Mouse (Mus musculus) brown adipose tissue, adult 24 weeks (tissue): ENCODE results near the gene Dgkh. TPM values are rescaled to one million over a fixed set of nuclear protein-coding genes. Genes with fewer than 3 reads are reported as not detected.
A peak's percentile ranks its signal among the peaks of the same experiment; 100 is the strongest.
"Not testable (repeated sequence)": the region's sequence is repeated elsewhere in the genome, so short reads cannot be mapped to it uniquely, and the experiment has no call there.

Experiments used
- H3K27ac ChIP-seq: fragments of 200-500 bp; replicated peaks from 2 replicates; pipeline ENCODE4 v1.5.1; 2012; ENCODE audit warnings: low read depth, mild to moderate bottlenecking, low read length
- H3K4me1 ChIP-seq: fragments of 200-500 bp; 2 replicates; pipeline ENCODE4 v1.6.1; 2012; ENCODE audit warnings: low read length, mixed read lengths; ENCODE audit not compliant: control insufficient read depth, insufficient read depth, insufficient read length
- H3K4me3 ChIP-seq: fragments of 200-500 bp; 2 replicates; pipeline ENCODE4 v1.5.1; 2012; ENCODE audit warnings: low read depth, mild to moderate bottlenecking, low read length, moderate library complexity; ENCODE audit not compliant: insufficient read depth
- polyA plus RNA-seq: library from polyadenylated mRNA; stranded (reverse); fragments of >200 nt; gene quantifications from 2 replicates; pipeline ENCODE4 v1.2.4, GENCODE M21; 2012; ENCODE audit not compliant: missing spikeins, insufficient read depth, insufficient read length

Dgkh gene
- polyA plus RNA-seq, 1 experiment: 1.2 TPM

DNA sequence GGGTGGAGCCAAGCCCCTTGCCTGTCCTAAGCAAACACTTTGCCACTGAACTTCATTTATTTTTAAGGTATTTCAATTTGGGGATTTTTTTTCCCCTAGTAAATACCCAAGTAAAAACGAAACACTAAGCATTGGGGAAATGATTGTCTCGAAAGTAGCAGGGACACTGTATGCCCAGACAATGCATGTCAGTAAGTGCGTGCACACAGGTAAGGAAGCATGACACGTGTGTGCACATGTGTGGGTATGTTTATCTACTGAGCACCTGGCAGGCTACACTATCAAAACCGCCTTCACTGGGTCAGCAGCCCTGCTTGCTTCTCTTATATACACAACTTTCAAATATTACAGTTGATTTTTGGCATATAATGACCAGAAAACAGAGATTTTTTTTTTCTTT lies 164.2 kb downstream of the Dgkh start:
- Histone ChIP-seq H3K27ac (no peak overlapping the region), H3K4me1 (no peaks in the 10 kb centered on the region), H3K4me3 (no peak overlapping the region)

DNA sequence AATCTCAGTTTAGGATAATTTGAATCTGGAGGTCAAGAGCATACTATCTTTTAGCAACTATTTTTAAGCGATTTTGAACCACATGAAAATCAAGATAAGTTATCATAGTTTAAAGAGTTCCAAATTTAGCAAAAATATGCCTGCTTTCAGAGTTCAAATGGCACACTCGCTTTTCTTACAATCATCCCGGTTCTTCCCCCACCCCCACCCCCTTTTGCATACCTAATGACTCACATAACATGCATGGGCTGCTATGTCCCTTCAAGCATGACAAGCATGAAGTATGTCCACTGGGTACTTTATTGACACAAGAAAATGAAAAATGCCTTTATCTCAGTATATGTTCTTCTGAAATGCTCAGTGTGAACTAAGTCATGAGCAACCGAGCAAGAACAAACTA lies 166.1 kb downstream of the Dgkh start:
- no peaks in the 10 kb centered on the region for H3K4me1 ChIP-seq
- H3K27ac ChIP-seq: no peak overlapping the region
- H3K4me3 ChIP-seq: no peak overlapping the region

DNA sequence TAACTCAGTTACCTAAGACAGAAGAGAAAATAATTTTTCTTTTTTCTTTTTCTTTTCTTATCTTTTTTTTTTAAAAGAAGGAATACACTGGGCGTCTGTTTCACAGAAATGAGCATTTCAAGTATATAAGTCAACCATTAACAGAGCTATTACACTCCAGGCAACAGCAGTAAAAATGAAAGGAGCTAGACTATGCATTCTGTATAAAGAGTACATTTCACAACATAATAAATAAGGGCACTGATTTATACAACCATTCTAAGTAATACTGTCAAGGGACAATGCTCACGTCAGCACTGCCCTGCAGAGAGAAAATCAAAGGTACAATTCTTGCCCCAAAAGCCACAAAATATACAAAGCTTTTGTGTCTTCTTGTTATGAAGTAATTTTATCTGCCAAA lies 168.3 kb downstream of the Dgkh start:
- Histone ChIP-seq H3K27ac (no peak overlapping the region), H3K4me3 (no peak overlapping the region), H3K4me1 (no peaks in the 10 kb centered on the region)

DNA sequence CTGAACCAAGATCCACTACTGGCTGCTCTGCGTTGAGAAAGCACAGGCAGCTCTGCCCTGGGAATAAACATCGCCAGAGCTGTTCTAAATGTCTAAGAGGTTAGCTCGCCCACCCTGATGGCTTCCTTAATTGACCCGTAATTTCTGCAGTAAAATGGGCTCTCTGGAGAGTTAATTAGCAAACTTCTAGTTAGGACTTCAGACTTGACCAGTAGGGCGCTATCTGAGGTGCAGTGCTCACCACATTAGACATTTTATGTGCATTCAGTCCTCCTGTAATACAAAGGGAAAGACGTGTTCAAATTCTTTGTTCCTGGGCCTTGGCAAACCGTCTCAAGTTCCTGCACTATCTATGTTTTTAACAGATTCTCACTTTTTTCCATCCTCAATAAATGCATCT lies 169.4 kb downstream of the Dgkh start:
- H3K27ac ChIP-seq: no peak overlapping the region
- H3K4me3 ChIP-seq: no peak overlapping the region
- no peaks in the 10 kb centered on the region for H3K4me1 ChIP-seq

GRCm38 (mm10) chr14:78562121-78562520 lies 170.5 kb downstream of the Dgkh start:
- no peaks in the 10 kb centered on the region for H3K4me1 ChIP-seq
- H3K27ac ChIP-seq: no peak overlapping the region
- H3K4me3 ChIP-seq: no peak overlapping the region

DNA sequence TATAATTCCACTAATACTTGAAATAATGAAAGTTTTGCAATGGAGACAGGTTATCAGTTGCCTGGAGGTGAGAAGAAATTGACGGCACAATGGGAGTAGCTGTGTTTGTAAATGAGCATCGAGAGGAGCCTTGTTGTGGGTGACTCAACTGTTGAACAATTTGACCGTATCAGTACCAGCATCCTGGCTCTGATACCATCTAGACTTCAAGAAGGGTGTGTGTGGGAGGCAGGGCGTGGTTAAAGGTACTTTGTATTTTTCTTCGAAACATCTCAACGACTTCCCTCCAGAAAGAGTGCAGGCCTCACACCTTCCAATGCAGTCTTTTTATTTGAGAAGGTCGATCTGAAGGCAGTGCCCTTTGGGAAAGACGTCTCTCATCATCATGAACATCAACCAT lies 173.5 kb downstream of the Dgkh start:
- Histone ChIP-seq H3K4me3 (no peak overlapping the region), H3K27ac (no peak overlapping the region), H3K4me1 (no peaks in the 10 kb centered on the region)

GRCm38 (mm10) chr14:78554830-78555229 lies 177.7 kb downstream of the Dgkh start:
- H3K4me3 ChIP-seq, H3K27ac ChIP-seq, H3K4me1 ChIP-seq: not testable (repeated sequence)

- Histone ChIP-seq H3K27ac (no peak overlapping the region), H3K4me3 (no peak overlapping the region), H3K4me1 (peaks cover 5% of the 10 kb centered on the region; the same call in 1 of the 2 replicates)
Observed at GRCm38 (mm10) chr14:78553661-78554060, 178.9 kb downstream of the Dgkh start.

DNA sequence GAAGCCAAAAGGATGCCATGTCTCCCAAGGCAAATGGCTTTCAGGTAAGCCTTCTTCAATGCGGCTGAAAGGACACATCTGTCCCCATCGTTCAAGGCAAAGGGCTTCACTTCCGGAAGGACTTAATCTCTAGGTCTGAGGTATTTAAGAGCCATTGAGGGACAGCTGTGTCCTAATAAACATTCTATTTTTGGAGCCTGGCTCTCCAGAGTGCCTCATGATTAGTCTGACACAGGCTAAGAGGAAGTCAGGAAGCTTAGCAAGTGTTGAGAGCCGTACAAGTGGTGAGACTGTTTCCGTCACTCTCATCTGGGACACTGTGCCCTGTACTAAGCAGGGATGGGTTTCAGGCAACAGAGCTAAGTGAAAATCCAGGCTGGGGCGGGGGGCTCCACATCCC lies 183.8 kb downstream of the Dgkh start:
- Histone ChIP-seq H3K27ac (no peak overlapping the region; the same call in 1 of the 2 replicates), H3K4me3 (no peak overlapping the region), H3K4me1 (peaks cover 8% of the 10 kb centered on the region; the same call in 1 of the 2 replicates)

DNA sequence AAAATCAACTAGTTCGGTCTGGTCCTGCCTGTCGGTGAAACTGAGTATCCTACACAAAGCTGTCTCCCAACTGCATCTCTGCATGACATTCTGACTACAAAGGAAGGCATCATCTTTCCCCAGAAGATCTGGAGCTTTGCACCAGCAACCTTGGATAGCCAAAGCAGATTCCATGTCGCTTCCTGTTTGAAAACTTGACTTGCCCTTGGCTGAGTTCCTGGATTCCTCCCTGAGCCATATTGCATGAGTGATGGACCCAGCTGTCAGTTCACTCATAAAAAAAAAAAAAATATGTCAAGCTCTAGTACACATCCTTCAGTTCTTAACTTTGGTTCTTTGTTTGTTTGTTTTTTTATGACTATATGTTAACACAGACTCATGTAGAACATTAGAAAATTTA lies 191.3 kb downstream of the Dgkh start:
- H3K4me1 ChIP-seq: peaks cover 4% of the 10 kb centered on the region; the same call in 1 of the 2 replicates
- H3K27ac ChIP-seq: no peak overlapping the region
- no peak overlapping the region for H3K4me3 ChIP-seq

GRCm38 (mm10) chr14:78539821-78540220 lies 192.8 kb downstream of the Dgkh start:
- no peak overlapping the region for H3K27ac ChIP-seq
- peaks cover 4% of the 10 kb centered on the region; the same call in 1 of the 2 replicates for H3K4me1 ChIP-seq
- no peak overlapping the region for H3K4me3 ChIP-seq

DNA sequence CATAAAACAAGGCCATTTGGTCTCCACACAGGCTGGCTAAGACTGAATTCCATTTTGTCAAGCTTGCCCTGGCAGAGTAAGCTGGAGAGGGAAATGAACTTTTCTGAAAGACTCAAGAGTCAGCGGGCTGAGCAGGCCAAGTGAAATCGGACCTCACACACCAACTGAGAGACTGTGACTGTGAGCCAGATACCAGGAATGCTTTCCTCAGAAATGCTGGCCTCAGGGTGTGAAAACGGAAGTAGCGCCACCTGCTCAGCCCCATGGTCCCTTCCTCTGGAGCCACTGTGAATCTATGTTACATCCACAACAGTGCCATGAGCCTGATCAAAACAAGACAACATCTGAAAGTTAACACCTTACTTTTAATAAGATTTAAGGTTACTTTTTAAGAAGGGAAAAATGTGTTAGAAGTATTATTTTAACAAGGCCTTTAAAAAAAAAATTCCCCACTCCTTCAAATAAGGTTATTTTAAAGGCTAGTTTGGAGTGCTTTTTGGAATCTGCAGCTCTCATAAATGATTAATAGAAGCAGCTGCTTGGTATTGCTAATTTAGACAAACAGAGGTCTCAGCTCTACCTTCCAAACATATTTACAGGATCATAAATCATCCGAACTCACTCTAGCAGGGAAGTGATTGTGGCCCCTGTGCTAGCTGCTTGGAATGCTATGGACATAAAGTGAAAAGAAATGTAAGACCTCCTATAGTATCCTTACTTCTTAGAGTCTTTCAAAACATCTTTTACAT lies 193.8 kb downstream of the Dgkh start:
- no peak overlapping the region for H3K27ac ChIP-seq
- peaks cover 4% of the 10 kb centered on the region; the same call in 1 of the 2 replicates for H3K4me1 ChIP-seq
- no peak overlapping the region for H3K4me3 ChIP-seq

- Histone ChIP-seq H3K4me3 (peak overlapping the region; percentile 69), H3K27ac (peak overlapping the region; percentile 74), H3K4me1 (peaks cover 4% of the 10 kb centered on the region; the same call in 1 of the 2 replicates)
Observed at GRCm38 (mm10) chr14:78537551-78537950, 195.0 kb downstream of the Dgkh start.

DNA sequence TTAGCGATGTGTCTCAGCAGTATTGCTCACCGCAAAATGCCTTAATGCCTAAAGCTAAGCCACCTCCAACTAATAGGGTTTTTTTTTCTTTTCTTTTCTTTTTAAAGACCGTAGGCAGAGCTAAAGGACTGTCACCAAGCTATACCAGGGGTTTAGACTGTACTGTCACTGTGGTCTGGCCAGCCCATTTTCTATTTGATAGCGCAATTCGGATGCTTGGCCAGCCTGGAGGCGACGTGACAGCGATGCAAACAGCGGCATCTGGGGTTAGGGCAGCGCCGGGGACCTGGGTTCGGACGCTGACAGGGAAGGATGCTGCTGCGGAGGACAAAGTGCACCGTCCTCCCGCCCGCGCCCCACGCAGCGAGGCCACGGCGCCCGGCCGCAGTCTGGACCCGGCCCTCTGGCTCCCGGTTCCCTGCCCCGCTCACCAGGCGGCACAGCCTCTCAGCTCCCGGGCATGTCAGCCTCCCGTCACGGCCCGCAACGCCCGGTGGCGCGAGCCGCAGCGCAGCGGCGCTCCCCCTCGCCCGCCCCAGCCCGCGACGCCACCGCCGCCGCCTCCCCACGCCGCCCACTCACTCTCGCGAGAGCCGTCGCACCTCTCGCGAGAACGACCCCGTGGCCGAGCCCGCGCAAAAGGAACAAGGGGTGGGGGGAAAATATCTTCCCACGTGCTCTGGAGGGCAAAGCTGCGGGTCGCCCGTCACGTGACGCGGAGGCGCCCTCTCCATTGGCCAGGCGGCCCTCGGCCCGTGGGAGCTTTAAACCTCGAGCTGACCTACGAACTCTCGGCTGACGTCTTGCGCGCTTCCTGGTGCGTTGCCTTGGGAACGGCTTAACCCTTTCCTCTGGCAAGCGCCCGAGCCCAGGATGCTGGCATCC lies 196.1 kb downstream of the Dgkh start, which contains the start of gene Akap11:
TSS of gene Akap11 (minus strand) at position 528 of the 885 bp plus-strand sequence.
- peaks cover 5% of the 10 kb centered on the region; the same call in 1 of the 2 replicates for H3K4me1 ChIP-seq
- peak within 1 kb of the TSS; percentile 69 for H3K4me3 ChIP-seq
- peak within 1 kb of the TSS; percentile 74 for H3K27ac ChIP-seq

DNA sequence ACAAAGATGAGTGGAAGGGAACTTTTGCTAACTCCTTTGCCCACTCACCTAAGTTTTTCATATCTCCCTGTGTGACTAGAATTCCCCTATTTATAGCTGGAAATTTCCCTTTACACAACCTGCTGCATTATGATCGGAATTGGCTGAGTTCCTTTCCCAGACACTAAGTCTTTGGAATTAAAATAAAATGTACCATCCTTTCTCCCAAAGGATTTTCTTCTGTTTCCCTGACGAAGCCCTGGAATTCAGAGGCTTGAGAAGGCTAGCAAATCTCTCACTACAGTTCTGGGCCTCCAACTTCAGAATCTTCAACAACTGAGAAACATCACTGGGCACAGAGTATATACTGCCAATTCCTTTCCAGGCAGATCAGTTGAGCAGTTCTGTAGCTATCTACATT lies 197.2 kb downstream of the Dgkh start:
- Histone ChIP-seq H3K4me1 (peaks cover 7% of the 10 kb centered on the region; the same call in 1 of the 2 replicates), H3K4me3 (0 out of 2 replicates have a peak overlapping the region, but pooled peaks have one; percentile 10), H3K27ac (no peak overlapping the region)
